Mouse (Mus musculus): ENCODE data around the gene Prss16.
A peak's percentile ranks its signal among the peaks of the same experiment; 100 is the strongest.

GRCm38 (mm10) chr13:21995331-21995914 lies 14.1 kb downstream of the Prss16 start:
- TF ChIP-seq CTCF (IDR thresholded peaks at IDR 0.05; ENCODE audit: low read depth) (peak; percentile 39; the same call in 1 of the 2 replicates), EP300 (IDR thresholded peaks at IDR 0.05; ENCODE audit: low read depth) (no peak)
